Mouse (Mus musculus): ENCODE data around the gene Evpl.

The Evpl gene

DNA sequence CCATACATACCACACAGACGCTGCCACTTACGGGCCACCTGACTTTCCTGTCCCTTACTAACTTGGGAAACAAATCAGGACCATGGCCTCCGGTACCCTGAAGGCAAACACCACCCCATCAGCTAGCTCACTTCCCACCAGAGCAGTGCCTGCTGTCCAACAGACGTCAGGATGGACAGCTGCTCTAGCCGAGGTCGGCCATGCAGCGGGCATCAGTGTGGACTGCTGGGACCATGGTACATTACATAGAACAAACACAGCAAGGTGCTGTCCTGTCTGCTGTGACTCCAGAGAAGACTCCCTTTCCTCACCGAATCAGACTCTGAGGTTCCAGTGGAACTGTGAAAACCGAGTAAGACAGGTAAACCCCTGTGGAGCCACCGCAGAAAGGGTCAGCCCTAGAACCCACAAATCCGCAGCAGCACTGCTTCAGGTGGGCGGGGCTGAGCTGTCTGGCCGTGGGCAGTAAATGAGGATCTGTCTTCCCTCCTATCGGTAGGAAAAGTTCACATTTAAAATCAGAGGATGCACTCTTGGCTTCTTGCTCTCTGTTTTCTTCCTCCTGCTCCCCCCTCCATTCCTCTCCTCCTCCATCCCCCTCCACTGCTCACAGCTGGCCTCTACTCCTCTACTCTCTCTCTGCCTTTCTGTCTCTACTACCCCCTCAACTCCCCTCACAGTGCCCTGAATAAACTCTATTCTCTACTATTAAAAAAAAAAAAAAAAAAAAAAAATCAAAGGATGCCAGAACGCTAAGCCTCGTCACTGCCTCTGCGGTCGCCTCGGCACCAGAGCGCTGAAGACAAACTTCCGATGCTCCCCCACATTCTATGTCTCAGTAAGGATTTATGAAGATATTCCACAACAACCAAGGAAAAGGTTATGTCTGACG, 17.5 kb upstream of the Evpl start:
- DNase-seq (ENCODE audit: low spot score) = no peak

DNA sequence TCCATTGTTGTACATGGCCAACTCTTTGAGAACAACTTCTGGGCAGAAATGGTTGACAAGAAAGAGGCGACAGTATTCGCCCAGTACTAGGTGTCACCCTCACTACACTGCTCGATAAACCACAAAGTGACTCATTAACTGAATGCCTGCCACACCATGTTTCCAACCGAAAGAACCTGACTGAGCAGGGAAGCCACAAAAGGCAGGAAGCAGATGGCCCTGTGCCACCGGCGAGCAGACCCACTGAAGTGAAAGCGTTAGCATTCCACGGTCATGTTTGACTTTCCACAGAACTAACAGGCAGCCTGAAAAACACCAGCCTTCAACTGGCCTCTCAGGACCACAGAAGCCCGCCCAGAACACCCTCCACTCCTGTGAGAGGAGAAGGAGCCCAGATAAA, 16.8 kb upstream of the Evpl start:
- no peak for DNase-seq (ENCODE audit: low spot score)

DNA sequence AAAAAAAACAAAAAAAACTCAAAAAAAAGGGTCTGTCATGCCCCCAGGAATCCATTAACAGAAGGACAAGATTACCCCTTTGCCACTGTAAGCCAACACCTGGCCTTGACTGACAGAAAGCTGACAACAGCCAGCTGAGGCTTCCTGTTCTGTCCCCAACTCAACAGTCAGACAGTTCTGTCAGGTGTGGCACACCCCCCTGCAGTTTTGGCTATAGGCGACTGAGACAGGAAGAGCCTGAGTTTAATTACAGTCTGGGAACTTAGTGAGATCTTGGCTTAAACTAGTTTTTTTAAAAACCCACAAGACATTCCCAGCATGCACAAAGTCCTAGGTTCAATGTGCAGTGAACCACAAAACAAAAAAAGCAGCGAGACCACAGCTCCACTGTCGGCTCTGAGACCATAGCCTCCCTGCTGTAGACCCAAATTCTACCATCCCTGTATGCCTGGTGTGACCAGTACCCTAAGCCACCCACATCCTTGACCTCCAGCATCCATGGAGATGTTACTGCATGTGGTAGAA, 15.3 kb upstream of the Evpl start:
- no peak for DNase-seq (ENCODE audit: low spot score)

DNA sequence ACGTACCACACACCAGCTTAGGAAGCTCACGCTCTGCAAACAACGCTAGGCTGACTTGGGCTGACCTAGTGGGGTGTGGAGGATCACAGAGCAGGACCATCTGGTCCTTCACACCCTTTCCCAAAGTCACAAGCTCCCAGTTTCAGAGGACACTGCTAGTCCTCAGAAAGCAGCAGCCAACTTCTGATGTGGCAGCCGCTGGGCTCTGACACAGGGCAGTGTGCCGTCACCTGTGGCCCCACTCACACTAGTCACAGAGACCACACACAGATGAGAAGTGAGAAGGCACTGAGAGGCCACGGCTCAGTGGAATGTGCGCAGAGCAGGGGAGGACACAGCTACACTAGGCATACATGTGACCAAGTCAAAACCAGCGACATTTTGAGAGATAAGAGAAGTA, 13.0 kb upstream of the Evpl start:
- DNase-seq (ENCODE audit: low spot score) = no peak

- no peak for DNase-seq (ENCODE audit: low spot score)
These were observed 9.8 kb upstream of the Evpl start for GRCm38 (mm10) chr11:116247502-116248222.

DNA sequence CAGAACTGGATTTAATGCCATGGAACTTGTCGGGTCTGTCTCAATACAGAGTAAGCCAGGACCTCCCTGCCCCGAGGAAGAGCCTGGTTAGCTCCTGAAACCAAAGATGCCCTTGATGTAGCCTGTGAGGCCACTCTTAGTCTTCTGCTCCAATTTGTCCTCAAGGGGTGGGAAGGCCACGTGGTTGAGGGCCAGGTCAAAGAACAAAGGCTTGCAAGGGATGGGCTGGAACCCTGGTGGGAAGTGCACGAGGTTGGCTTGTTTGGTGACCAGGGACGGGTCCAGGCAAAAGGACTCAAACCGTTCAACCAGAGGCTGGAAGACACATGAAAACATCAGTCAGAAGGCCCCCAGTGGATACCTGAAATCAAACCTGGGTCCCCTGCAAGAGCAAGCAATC, 7.7 kb upstream of the Evpl start:
- no peak for DNase-seq (ENCODE audit: low spot score)

- DNase-seq (ENCODE audit: low spot score) = no peak
These were observed 6.7 kb upstream of the Evpl start for GRCm38 (mm10) chr11:116244580-116244979.

GRCm38 (mm10) chr11:116241744-116242235, 3.9 kb upstream of the Evpl start:
- peak; percentile 77 for DNase-seq (ENCODE audit: low spot score)

GRCm38 (mm10) chr11:116239797-116240196, 1.9 kb upstream of the Evpl start:
- peak; percentile 59 for DNase-seq (ENCODE audit: low spot score)

DNA sequence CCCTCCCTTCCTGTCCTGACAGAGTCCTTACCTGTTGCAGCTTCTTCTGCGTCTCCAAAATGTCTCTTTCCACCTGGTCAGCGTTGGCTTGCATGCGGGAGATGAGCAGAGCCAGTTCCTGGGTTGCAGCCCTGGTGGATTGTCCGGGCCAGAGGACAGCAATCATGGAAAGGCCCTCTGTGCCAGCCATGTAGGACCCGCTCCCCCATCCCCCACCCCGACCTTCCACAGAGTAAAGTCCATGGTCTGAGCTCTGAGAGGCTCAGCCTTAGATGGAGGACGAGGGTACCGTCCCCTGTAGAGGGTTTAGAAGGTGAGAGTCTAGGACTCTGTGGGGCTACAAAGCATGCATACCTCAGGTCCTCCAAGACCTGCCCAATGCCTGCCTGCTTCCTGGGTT, 3.0 kb downstream of the Evpl start:
- DNase-seq (ENCODE audit: low spot score) = no peak

DNA sequence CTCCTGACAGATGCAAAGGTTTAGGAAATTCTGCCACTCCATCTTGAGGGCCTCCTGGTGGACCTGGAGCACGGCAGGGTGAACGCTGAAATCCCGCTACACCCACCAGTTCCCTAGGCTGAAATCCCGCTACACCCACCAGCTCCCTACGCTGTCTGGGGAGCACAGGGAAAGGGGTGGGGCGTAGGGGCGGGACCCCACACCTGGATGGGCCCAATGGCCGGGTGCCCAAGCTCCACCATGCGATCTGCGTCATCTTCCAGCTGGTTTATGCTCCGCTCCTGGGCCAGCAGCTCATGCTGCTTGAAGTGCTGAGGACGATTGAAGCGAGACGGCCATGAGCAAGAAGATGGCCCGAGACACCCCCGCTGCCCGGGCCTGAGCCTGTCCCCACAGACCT, 5.5 kb downstream of the Evpl start:
- DNase-seq (ENCODE audit: low spot score) = no peak

DNA sequence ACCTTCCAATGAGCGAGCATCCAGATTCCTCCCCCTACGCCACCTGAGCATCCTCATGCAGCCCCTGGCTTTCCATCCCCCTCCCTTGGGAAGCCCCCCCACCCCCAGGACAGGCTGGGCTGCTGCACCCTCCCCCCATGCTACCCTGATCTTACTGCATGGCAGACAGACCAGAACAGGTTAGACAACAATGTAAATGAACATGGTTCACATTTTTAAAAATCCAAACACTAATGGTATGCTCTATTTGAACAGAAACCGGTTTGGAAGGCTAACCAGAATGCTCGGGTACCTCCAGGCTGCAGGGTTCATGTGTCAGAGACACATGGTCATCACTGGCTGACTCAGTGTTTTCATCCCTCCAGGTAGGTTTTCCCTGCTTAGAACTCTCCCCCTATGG, 9.2 kb downstream of the Evpl start:
- DNase-seq (ENCODE audit: low spot score) = no peak

- DNase-seq (ENCODE audit: low spot score) = peak; percentile 90
These were observed 11.5 kb downstream of the Evpl start for GRCm38 (mm10) chr11:116226414-116226813.

GRCm38 (mm10) chr11:116222740-116223059, 15.2 kb downstream of the Evpl start:
- no peak for DNase-seq (ENCODE audit: low spot score)

DNA sequence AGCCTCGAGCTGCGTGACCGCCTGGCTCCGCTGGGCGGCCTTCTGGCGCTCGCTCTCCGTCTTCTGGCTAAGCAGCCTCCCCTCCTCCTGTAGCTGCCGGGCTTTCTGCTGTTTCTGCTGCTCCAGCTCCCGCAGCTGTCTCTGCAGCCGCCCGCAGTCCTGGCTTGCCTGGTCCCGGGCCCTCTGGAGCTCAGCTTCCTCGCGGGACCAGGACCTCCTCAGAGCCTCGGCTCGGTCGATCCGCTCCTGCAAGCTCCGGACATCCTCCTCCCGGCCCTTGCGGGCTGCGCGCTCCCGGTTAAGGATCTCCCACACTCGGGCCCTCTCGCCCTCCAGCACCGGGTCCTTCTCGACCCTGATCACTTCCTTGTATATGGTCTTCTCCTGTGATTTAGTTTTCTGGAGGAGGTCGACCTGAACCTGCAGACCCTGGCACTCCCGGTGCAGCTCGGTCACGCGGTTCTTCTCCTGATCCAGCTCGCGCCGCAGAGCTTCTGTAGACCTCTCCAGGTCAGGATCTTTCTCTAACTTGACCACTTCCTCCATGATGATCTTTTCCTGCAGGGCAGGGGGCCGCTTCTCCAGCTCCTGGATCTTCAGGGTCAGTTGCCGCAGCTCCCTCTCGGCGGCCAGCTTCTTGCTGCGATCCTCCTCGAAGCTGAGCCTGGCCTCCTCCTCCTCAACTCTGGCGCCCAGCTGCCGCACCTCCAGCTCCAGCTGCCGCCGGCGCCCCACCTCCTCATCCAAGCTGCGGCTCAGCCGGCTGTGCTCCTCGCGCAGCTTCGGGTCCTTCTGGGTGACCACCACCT, 15.7 kb downstream of the Evpl start:
- DNase-seq (ENCODE audit: low spot score) = peak; percentile 51

GRCm38 (mm10) chr11:116219885-116220284, 18.0 kb downstream of the Evpl start:
- peak; percentile 86 for DNase-seq (ENCODE audit: low spot score)

DNA sequence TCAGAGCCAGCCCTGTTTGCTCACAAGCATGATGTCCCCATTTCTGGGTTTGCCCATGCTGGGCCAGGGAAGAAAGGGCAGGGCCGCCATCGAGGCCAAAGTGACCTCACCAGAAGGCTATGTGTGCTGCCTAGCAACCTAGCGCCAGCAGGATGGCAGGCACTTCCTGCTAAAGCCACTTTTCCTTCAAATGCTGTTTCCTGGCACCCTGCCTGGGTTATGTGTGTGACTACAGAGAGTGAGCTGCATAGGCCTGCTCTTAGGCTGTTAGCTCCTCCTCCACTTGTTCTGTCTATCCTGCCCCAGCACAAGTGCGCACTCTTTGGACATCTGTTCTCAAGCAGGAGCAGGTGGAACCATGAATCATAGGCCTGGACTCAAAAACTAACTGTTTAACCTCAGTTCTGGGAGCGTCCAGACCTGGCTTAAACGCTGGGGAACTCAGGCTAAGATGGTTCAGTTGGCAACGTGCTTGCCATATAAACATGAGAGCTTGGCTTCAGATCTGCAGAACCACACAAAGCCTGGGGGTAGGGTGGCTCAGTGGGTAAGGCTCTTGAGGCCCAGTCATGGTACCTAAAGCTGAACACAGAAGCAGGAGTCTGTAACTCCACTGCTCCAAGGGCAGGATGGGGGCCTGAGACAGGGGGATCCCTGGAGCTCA, 19.0 kb downstream of the Evpl start:
- peak; percentile 44 for DNase-seq (ENCODE audit: low spot score)

GRCm38 (mm10) chr11:116218263-116218662, 19.6 kb downstream of the Evpl start:
- no peak for DNase-seq (ENCODE audit: low spot score)

DNA sequence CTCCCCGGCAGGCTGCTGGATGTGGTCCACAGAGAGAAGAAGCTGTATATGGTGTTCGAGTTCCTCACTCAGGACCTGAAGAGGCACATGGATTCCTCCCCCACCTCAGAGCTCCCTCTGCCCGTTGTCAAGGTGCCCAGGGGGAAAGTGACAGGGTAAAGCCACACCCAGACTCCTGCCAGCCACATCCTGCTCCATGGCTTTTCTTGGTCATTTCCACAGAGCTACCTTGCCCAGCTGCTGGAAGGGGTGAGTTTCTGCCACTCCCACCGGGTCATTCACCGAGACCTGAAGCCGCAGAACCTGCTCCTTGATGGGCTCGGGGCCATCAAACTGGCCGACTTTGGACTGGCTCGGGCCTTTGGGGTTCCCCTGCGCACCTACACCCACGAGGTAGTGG, 21.3 kb downstream of the Evpl start:
- DNase-seq (ENCODE audit: low spot score) = no peak

DNA sequence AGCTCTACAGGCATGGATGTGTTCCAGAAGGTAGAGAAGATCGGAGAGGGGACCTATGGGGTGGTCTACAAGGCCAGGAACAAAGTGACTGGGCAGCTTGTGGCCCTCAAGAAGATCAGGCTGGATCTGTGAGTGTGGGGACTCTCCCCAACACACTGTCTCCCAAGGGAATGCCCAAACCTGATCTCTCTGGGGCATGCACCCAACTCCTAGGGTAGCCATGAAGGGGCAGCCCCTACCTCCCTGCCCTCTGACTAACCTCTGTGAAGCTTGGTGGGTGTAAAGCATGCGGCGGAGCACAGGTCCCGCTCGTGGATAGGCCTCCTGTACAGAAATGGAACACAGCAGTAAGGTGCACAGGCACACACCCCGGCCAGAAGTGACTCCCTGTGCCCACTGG, 21.9 kb downstream of the Evpl start:
- no peak for DNase-seq (ENCODE audit: low spot score)

GRCm38 (mm10) chr11:116215181-116215580, 22.7 kb downstream of the Evpl start:
- peak; percentile 31 for DNase-seq (ENCODE audit: low spot score)
